Comparison of ENCODE assay signal across 23 mouse cellular contexts in the genomic region with DNA sequence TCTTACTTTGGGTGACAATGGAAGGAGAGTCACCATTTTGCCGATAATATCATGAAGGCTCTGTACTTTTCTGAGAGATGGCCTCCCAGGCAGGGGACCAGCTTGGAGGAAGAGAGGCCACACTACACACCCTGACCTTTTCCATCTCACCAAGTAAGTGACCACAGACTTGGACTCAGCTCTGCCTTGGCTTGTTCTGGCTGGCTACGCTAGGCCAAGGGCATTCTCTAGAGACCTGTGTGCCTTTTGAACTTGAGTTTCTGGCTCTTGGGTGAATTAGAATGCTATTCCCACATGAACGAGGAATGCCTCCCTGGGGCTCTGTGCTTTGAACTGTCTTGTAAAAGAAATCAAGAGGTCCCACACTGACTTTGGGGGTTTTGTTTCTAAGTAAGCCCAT.
"Had no signal": no experiment of that assay in that cellular context is flagged by ENCODE, and none has a peak within 500 bp of the region (broad histone marks: within the 10 kb centered on the region; RNA-seq: fewer than 3 reads in every experiment).

No protein-coding gene starts in this region.

- H3K4me3 ChIP-seq: heart, adult 2 months; heart, embryonic 10.5 days; heart, embryonic 12.5 days; hindbrain, embryonic 10.5 days; hindbrain, embryonic 12.5 days; intestine, embryonic 15.5 days; layer of hippocampus, adult 2 months; left cerebral cortex, adult 2 months; limb, embryonic 13.5 days; limb, embryonic 15.5 days; liver, embryonic 12.5 days had no signal

- H3K27ac ChIP-seq: heart, adult 2 months; heart, embryonic 10.5 days; hindbrain, embryonic 10.5 days; hindbrain, embryonic 12.5 days; hindbrain, embryonic 14.5 days; intestine, embryonic 15.5 days; layer of hippocampus, adult 2 months; left cerebral cortex, adult 2 months; limb, embryonic 13.5 days; limb, embryonic 15.5 days; liver, embryonic 12.5 days; liver, embryonic 14.5 days had no signal

- DNase-seq: gastrocnemius, postnatal 14 days; gastrocnemius, postnatal 36 days; heart, adult 11 months; heart, adult 2 months; heart, postnatal 10 days; heart, postnatal 4 days; kidney, adult 18-20 months; kidney, adult 8-10 months; kidney, postnatal 10 days; kidney, postnatal 25 days; kidney, postnatal 4 days had no signal
